Mouse (Mus musculus) hindbrain, embryonic 14.5 days (tissue): Measurements from ENCODE around the gene Lgi1. TPM values are rescaled to one million over a fixed set of nuclear protein-coding genes. Genes with fewer than 3 reads are reported as not detected.

ENCODE experiments used
- ATAC-seq: fragments of 200-750 bp; cut with Nextera tagmentation; 2 replicates; pipeline ENCODE4 v1.8.0; 2017; ENCODE audit warnings: moderate number of reproducible peaks, mild to moderate bottlenecking, moderate TSS enrichment, moderate library complexity; ENCODE audit not compliant: low FRiP score
- DNase-seq: peaks from one replicate; pipeline ENCODE4 v3.0.0-alpha.2; 2015; ENCODE audit warnings: low spot score
- H3K27ac ChIP-seq: fragments of 300-500 bp; sonication (generic); 2 replicates; pipeline ENCODE4 v1.5.1; 2014; ENCODE audit warnings: mild to moderate bottlenecking, moderate library complexity
- H3K27me3 ChIP-seq: fragments of 300-500 bp; sonication (generic); 2 replicates; pipeline ENCODE4 v1.6.1; 2014; ENCODE audit warnings: mild to moderate bottlenecking, low read length, mixed read lengths; ENCODE audit not compliant: control insufficient read depth, insufficient read depth
- H3K36me3 ChIP-seq: fragments of 300-500 bp; sonication (generic); replicated peaks from 2 replicates; pipeline ENCODE4 v1.6.1; 2014; ENCODE audit not compliant: control insufficient read depth, insufficient read depth
- H3K4me1 ChIP-seq: fragments of 300-500 bp; sonication (generic); replicated peaks from 2 replicates; pipeline ENCODE4 v1.6.1; 2014; ENCODE audit warnings: antibody characterized with exemption, low read length, mixed read lengths; ENCODE audit not compliant: control insufficient read depth, insufficient read depth
- H3K4me2 ChIP-seq: fragments of 300-500 bp; sonication (generic); replicated peaks from 2 replicates; pipeline ENCODE4 v1.6.1; 2014; ENCODE audit warnings: mild to moderate bottlenecking, moderate library complexity
- H3K4me3 ChIP-seq: fragments of 300-500 bp; sonication (generic); replicated peaks from 2 replicates; pipeline ENCODE4 v1.5.1; 2014; ENCODE audit warnings: mild to moderate bottlenecking, low read length
- H3K9ac ChIP-seq: fragments of 300-500 bp; sonication (generic); 2 replicates; pipeline ENCODE4 v1.6.1; 2014
- H3K9me3 ChIP-seq: fragments of 300-500 bp; sonication (generic); 2 replicates; pipeline ENCODE4 v1.6.1; 2016; ENCODE audit warnings: low read length; ENCODE audit not compliant: control insufficient read depth
- WGBS: fragments of 180-500 bp; shearing (Covaris S2); extraction: QIAGEN DNeasy Blood & Tissue Kit; methylation state at CpG from one replicate; pipeline ENCODE4 v1.1.7; 2014; 5-methylcytosine and 5-hydroxymethylcytosine counted together
- polyA plus RNA-seq: library from polyadenylated mRNA; unstranded; fragments of >200 nt; fragmentation: Nextera tagmentation; extraction: Ambion mirVana; gene quantifications from 2 replicates; pipeline ENCODE4 v1.2.1, GENCODE M21; 2014

Lgi1 gene
- polyA plus RNA-seq: 22.2 TPM in 2 replicates

GRCm38 (mm10) chr19:38264505-38265500 is at the start of gene Lgi1:
TSS of gene Lgi1 (plus strand) at chr19:38264536.
- peak within 1 kb of the TSS; percentile 64 for H3K9ac ChIP-seq
- H3K4me2 ChIP-seq: peak within 1 kb of the TSS; percentile 57
- H3K27ac ChIP-seq: peak within 1 kb of the TSS; percentile 93
- DNase-seq: peak; percentile 54
- no peaks in the 10 kb centered on the region for H3K9me3 ChIP-seq
- no peaks in the 10 kb centered on the region for H3K27me3 ChIP-seq
- 20% methylated on average over 21 of the region's 21 CpGs for WGBS
- H3K4me1 ChIP-seq: peaks cover 11% of the 10 kb centered on the region
- no peaks in the 10 kb centered on the region for H3K36me3 ChIP-seq
- peak within 1 kb of the TSS; percentile 34 for H3K4me3 ChIP-seq
- ATAC-seq: peak; percentile 77

GRCm38 (mm10) chr19:38217696-38218095 is 46.6 kb upstream of the Lgi1 start:
- H3K9ac ChIP-seq: no peak overlapping the region
- 0 out of 2 replicates have a peak, but pooled peaks cover under 1% of the 10 kb centered on the region for H3K4me1 ChIP-seq
- no peak overlapping the region for H3K4me3 ChIP-seq
- ATAC-seq (no peak), DNase-seq (no peak)
- no peaks in the 10 kb centered on the region for H3K27me3 ChIP-seq
- H3K4me2 ChIP-seq: no peak overlapping the region
- H3K27ac ChIP-seq: no peak overlapping the region
- H3K36me3 ChIP-seq: peaks cover 33% of the 10 kb centered on the region
- over 99% methylated on average over 3 of the region's 3 CpGs for WGBS
- H3K9me3 ChIP-seq: no peaks in the 10 kb centered on the region

GRCm38 (mm10) chr19:38223356-38223904 is 40.9 kb upstream of the Lgi1 start:
- DNase-seq (no peak), ATAC-seq (peak; percentile 29)
- H3K36me3 ChIP-seq: peaks cover 12% of the 10 kb centered on the region
- H3K4me1 ChIP-seq: peaks cover 10% of the 10 kb centered on the region; the same call in 1 of the 2 replicates
- H3K27me3 ChIP-seq: no peaks in the 10 kb centered on the region
- peak overlapping the region; percentile 47 for H3K4me3 ChIP-seq
- no peaks in the 10 kb centered on the region for H3K9me3 ChIP-seq
- H3K27ac ChIP-seq: peak overlapping the region; percentile 94
- H3K4me2 ChIP-seq: peak overlapping the region; percentile 64
- 14% methylated on average over 12 of the region's 12 CpGs for WGBS
- H3K9ac ChIP-seq: peak overlapping the region; percentile 69

- H3K4me3 ChIP-seq: peak within 1 kb of the TSS; percentile 47
- H3K9ac ChIP-seq: peak within 1 kb of the TSS; percentile 69
- H3K4me2 ChIP-seq: peak within 1 kb of the TSS; percentile 64
- H3K4me1 ChIP-seq: peaks cover 10% of the 10 kb centered on the region; the same call in 1 of the 2 replicates
- H3K9me3 ChIP-seq: no peaks in the 10 kb centered on the region
- ATAC-seq (peak; percentile 98), DNase-seq (peak; percentile 93)
- peak within 1 kb of the TSS; percentile 94 for H3K27ac ChIP-seq
- no peaks in the 10 kb centered on the region for H3K27me3 ChIP-seq
- peaks cover 6% of the 10 kb centered on the region for H3K36me3 ChIP-seq
- under 1% methylated on average over 49 of the region's 49 CpGs for WGBS
Measured at GRCm38 (mm10) chr19:38223905-38224684, 40.2 kb upstream of the Lgi1 start, which contains the start of gene Fra10ac1. TSS of gene Fra10ac1 (minus strand) at chr19:38224156.

- ATAC-seq: peak; percentile 55; the same call in 1 of the 2 replicates
- Histone ChIP-seq H3K4me1 (peaks cover 10% of the 10 kb centered on the region; the same call in 1 of the 2 replicates), H3K4me2 (peak overlapping the region; percentile 64), H3K27me3 (no peaks in the 10 kb centered on the region), H3K9me3 (no peaks in the 10 kb centered on the region), H3K36me3 (peaks cover 2% of the 10 kb centered on the region), H3K9ac (peak overlapping the region; percentile 69), H3K4me3 (peak overlapping the region; percentile 47), H3K27ac (peak overlapping the region; percentile 94)
- 8% methylated on average over 9 of the region's 9 CpGs for WGBS
- DNase-seq: peak; percentile 58
Measured at GRCm38 (mm10) chr19:38224685-38225060, 39.7 kb upstream of the Lgi1 start.

- no peak overlapping the region for H3K9ac ChIP-seq
- 60% methylated on average over 2 of the region's 2 CpGs for WGBS
- no peak overlapping the region for H3K4me2 ChIP-seq
Measured at GRCm38 (mm10) chr19:38228699-38229098, 35.6 kb upstream of the Lgi1 start.

GRCm38 (mm10) chr19:38232087-38232486 is 32.2 kb upstream of the Lgi1 start:
- Histone ChIP-seq H3K27ac (no peak overlapping the region), H3K27me3 (no peaks in the 10 kb centered on the region), H3K4me1 (no peaks in the 10 kb centered on the region), H3K9ac (no peak overlapping the region), H3K9me3 (no peaks in the 10 kb centered on the region), H3K4me3 (no peak overlapping the region), H3K36me3 (no peaks in the 10 kb centered on the region), H3K4me2 (no peak overlapping the region)
- no peak for DNase-seq
- 50% methylated on average over 8 of the region's 8 CpGs for WGBS
- ATAC-seq: no peak

More at GRCm38 (mm10) chr19:38228699-38229098, 35.6 kb upstream of the Lgi1 start:
- ATAC-seq (no peak), DNase-seq (no peak)
- no peak overlapping the region for H3K27ac ChIP-seq
- no peaks in the 10 kb centered on the region for H3K27me3 ChIP-seq
- peaks cover 3% of the 10 kb centered on the region; the same call in 1 of the 2 replicates for H3K4me1 ChIP-seq
- H3K9me3 ChIP-seq: no peaks in the 10 kb centered on the region
- no peak overlapping the region for H3K4me3 ChIP-seq
- H3K36me3 ChIP-seq: no peaks in the 10 kb centered on the region

- no peak overlapping the region for H3K9ac ChIP-seq
- no peak overlapping the region for H3K4me2 ChIP-seq
- ATAC-seq: no peak
- no peaks in the 10 kb centered on the region for H3K9me3 ChIP-seq
- no peaks in the 10 kb centered on the region; the same call in 1 of the 2 replicates for H3K4me1 ChIP-seq
- no peaks in the 10 kb centered on the region for H3K27me3 ChIP-seq
- no peak overlapping the region for H3K4me3 ChIP-seq
- 8% methylated on average over 4 of the region's 4 CpGs for WGBS
- no peaks in the 10 kb centered on the region for H3K36me3 ChIP-seq
- H3K27ac ChIP-seq: no peak overlapping the region
- DNase-seq: no peak
Measured at GRCm38 (mm10) chr19:38232516-38232915, 31.8 kb upstream of the Lgi1 start.
